ENCODE assay signal across 8 mouse cellular contexts in the genomic region with DNA sequence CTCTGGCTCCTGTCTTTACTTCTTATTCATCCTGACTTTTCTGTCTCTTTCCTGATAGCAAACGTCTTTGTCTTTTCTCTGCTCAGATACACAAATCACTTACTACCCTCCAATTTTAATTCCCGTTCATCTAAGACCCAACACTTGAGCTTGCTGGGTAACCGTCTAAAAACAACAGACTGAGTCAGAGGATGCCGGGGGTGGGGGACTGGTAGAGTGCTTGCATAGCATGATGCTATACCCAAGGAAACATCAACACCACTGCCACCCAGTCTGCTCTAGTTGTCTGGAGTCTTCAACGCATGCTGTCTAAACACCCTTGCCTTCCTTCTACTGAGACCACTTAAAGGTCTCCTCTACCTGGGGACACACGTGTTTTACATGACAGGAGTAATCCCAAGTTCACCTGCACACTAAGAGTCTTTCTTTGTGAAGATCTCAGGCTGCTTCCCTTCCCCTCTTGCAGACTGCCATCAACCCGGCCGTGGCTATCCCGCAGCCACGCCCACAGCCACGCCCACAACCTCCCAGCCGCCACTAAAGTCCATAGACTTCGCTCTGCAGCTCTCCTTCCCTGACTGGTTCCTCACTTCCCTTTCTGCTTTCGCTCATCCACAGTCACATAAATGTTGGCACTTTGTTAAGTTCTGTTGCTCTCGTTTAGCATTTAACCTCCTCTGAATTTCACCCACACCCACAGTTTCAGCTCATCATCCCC. TPM values are rescaled to one million over a fixed set of nuclear protein-coding genes. Genes with fewer than 3 reads are reported as not detected.
DNase-seq lines count a peak whose midpoint lies in the region; TF ChIP-seq lines count a peak whose summit lies in the region.

No protein-coding gene starts in this region.

- peak overlapping the region; percentile 24; the same call in 1 of the 2 replicates for H3K4me3 ChIP-seq in embryonic fibroblast, embryonic 13.5 days (ENCODE audit: insufficient read depth, low read length)
- peak overlapping the region; percentile 20 for H3K4me3 ChIP-seq in macrophage (ENCODE audit: inconsistent target)

- H3K79me2 ChIP-seq in macrophage (ENCODE audit: inconsistent target) = no peaks in the 10 kb centered on the region

- peak; percentile 30 to 32 for DNase-seq in urinary bladder, adult 18-20 months (ENCODE audit: low spot score in 2 of 2)
- no peak for DNase-seq in urinary bladder, postnatal 10 days (ENCODE audit: low spot score)
- peak; percentile 72 to 74 for DNase-seq in heart, postnatal 10 days
- DNase-seq in kidney, postnatal 25 days = peak; percentile 82 to 83
- peak; percentile 43 to 71 for DNase-seq in right cerebral cortex, postnatal 10 days (ENCODE audit: low spot score in 2 of 2)
- no peak for DNase-seq in frontal cortex, postnatal 10 days (ENCODE audit: low spot score in 2 of 2)

- H3K4me1 ChIP-seq in embryonic fibroblast, embryonic 13.5 days (ENCODE audit: control insufficient read depth, insufficient read depth, low read length) = peaks cover 2% of the 10 kb centered on the region; the same call in 1 of the 2 replicates

- WGBS in macrophage (ENCODE audit: missing documents) = 11% methylated on average over 15 of the region's 15 CpGs

- H3K36me3 ChIP-seq in macrophage (ENCODE audit: inconsistent target) = no peaks in the 10 kb centered on the region

- intact Hi-C loops in heart, postnatal 10 days (cut with DNase I) = no loop called here

- no peak for TF ChIP-seq POLR2A in embryonic fibroblast, embryonic 13.5 days (IDR thresholded peaks at IDR 0.05; ENCODE audit: low read depth, low read length)

- no peak for TF ChIP-seq CTCF in embryonic fibroblast, embryonic 13.5 days (IDR thresholded peaks at IDR 0.05; ENCODE audit: borderline replicate concordance, insufficient read depth, low read length)

- no peak overlapping the region for H3K27ac ChIP-seq in embryonic fibroblast, embryonic 13.5 days (ENCODE audit: insufficient read depth, low read length)
- H3K27ac ChIP-seq in macrophage = no peak overlapping the region; the same call in 1 of the 2 replicates

RNA-seq across cellular contexts. Expression of gene Hcn4, which starts 17.5 kb away (rescaled TPM):
- not detected in 2 replicates for polyA plus RNA-seq in embryonic fibroblast, embryonic 13.5 days (2011; ENCODE audit: insufficient read length, low read depth, missing spikeins)
- total RNA-seq in heart, postnatal 10 days (2021) = 1 to 10 TPM; 4.3 to 5.5 TPM
- under 1 TPM in 2 of 26 experiments, not detected in 24; 0.13 to 0.29 TPM for total RNA-seq in macrophage (2018; cell fraction: chromatin; rRNA removed)
- total RNA-seq in macrophage (2018; cell fraction: cytosol; rRNA removed) = under 1 TPM in 1 of 26 experiments, not detected in 25; 0.05 TPM
- total RNA-seq in macrophage (2018; cell fraction: nucleus; rRNA removed) = under 1 TPM in 2 of 26 experiments, not detected in 24; 0.29 to 0.34 TPM
- polyA plus RNA-seq in macrophage (2018) = not detected in 3 replicates

Comparison
In these comparisons a context has a peak if more than half of its experiments do, and no peak if none do; other contexts are left out.
1. DNase-seq: peak in urinary bladder, adult 18-20 months (2 of 2), heart, postnatal 10 days (2 of 2), kidney, postnatal 25 days (2 of 2) and right cerebral cortex, postnatal 10 days (2 of 2); none in urinary bladder, postnatal 10 days (single experiment) and frontal cortex, postnatal 10 days (0 of 2).